Mouse (Mus musculus) limb, embryonic 14.5 days (tissue): ENCODE measurements at regions not wholly inside any gene's neighbourhood (a gene's known extent, or its start where the extent isn't known, plus 50 kb on each side); places are given as distances from the start of the nearest gene placed in this dataset.

Source experiments
- ATAC-seq: fragments of 200-750 bp; cut with Nextera tagmentation; 2 replicates; pipeline ENCODE4 v1.8.0; 2017; ENCODE audit warnings: low read depth, moderate number of reproducible peaks, moderate TSS enrichment; ENCODE audit not compliant: low FRiP score
- DNase-seq: peaks from one replicate; pipeline ENCODE4 v3.0.0-alpha.2; 2015; ENCODE audit warnings: low spot score
- H3K27ac ChIP-seq: fragments of 300-500 bp; sonication (generic); replicated peaks from 2 replicates; pipeline ENCODE4 v1.5.1; 2014; ENCODE audit warnings: low read depth, mild to moderate bottlenecking, low read length, moderate library complexity, mixed read lengths
- H3K27me3 ChIP-seq: fragments of 300-500 bp; sonication (generic); 2 replicates; pipeline ENCODE4 v1.6.1; 2014; ENCODE audit warnings: low read length, mixed read lengths; ENCODE audit not compliant: control insufficient read depth, insufficient read depth
- H3K36me3 ChIP-seq: fragments of 300-500 bp; sonication (generic); 2 replicates; pipeline ENCODE4 v1.6.1; 2014; ENCODE audit warnings: mild to moderate bottlenecking, low read length, moderate library complexity, mixed read lengths; ENCODE audit not compliant: control insufficient read depth, insufficient read depth
- H3K4me1 ChIP-seq: fragments of 300-500 bp; sonication (generic); 2 replicates; pipeline ENCODE4 v1.6.1; 2014; ENCODE audit warnings: antibody characterized with exemption, low read length, mixed read lengths; ENCODE audit not compliant: control insufficient read depth, insufficient read depth
- H3K4me2 ChIP-seq: fragments of 300-500 bp; sonication (generic); replicated peaks from 2 replicates; pipeline ENCODE4 v1.6.1; 2014; ENCODE audit warnings: low read depth, mild to moderate bottlenecking, low read length, moderate library complexity; ENCODE audit not compliant: severe bottlenecking
- H3K4me3 ChIP-seq: fragments of 300-500 bp; sonication (generic); replicated peaks from 2 replicates; pipeline ENCODE4 v1.5.1; 2014; ENCODE audit warnings: low read length
- H3K9ac ChIP-seq: fragments of 300-500 bp; sonication (generic); 2 replicates; pipeline ENCODE4 v1.6.1; 2014; ENCODE audit warnings: mild to moderate bottlenecking, low read depth, low read length, moderate library complexity; ENCODE audit not compliant: severe bottlenecking
- H3K9me3 ChIP-seq: fragments of 300-500 bp; sonication (generic); 2 replicates; pipeline ENCODE4 v1.6.1; 2016; ENCODE audit warnings: low read length; ENCODE audit not compliant: control insufficient read depth
- POLR2A ChIP-seq: fragments of 200-500 bp; IDR thresholded peaks from 2 replicates; pipeline ENCODE4 v1.8.0; 2012; ENCODE audit warnings: inconsistent platforms, mild to moderate bottlenecking, moderate library complexity, borderline replicate concordance; ENCODE audit not compliant: insufficient read depth, insufficient read length; ENCODE audit errors: extremely low read depth
- WGBS: fragments of 180-500 bp; shearing (Covaris S2); extraction: QIAGEN DNeasy Blood & Tissue Kit; methylation state at CpG from one replicate; pipeline ENCODE4 v1.1.7; 2014; 5-methylcytosine and 5-hydroxymethylcytosine counted together

GRCm38 (mm10) chr3:149101785-149102184, 111.4 kb upstream of the Adgrl2 start:
- DNase-seq (no peak), ATAC-seq (no peak)
- Histone ChIP-seq H3K9ac (no peak overlapping the region), H3K27ac (no peak overlapping the region), H3K4me1 (no peaks in the 10 kb centered on the region), H3K4me2 (no peak overlapping the region), H3K9me3 (no peaks in the 10 kb centered on the region), H3K4me3 (no peak overlapping the region), H3K27me3 (no peaks in the 10 kb centered on the region), H3K36me3 (no peaks in the 10 kb centered on the region)
- TF ChIP-seq POLR2A, result no peak
- WGBS, result 77% methylated on average over 10 of the region's 10 CpGs

- WGBS, result 58% methylated on average over 4 of the region's 4 CpGs
- no peak overlapping the region for H3K4me2 ChIP-seq
- DNase-seq (no peak), ATAC-seq (no peak)
- no peaks in the 10 kb centered on the region for H3K27me3 ChIP-seq
- no peak for TF ChIP-seq POLR2A
- H3K4me3 ChIP-seq, result no peak overlapping the region
- H3K27ac ChIP-seq, result no peak overlapping the region
- H3K9me3 ChIP-seq, result no peaks in the 10 kb centered on the region
- H3K36me3 ChIP-seq, result no peaks in the 10 kb centered on the region
- no peak overlapping the region for H3K9ac ChIP-seq
- H3K4me1 ChIP-seq, result peaks cover 3% of the 10 kb centered on the region; the same call in 1 of the 2 replicates
These were observed 108.4 kb upstream of the Adgrl2 start for GRCm38 (mm10) chr3:149098764-149099163.

- ATAC-seq (no peak), DNase-seq (no peak)
- Histone ChIP-seq H3K4me3 (no peak overlapping the region), H3K4me1 (peaks cover 13% of the 10 kb centered on the region), H3K27ac (no peak overlapping the region), H3K27me3 (no peaks in the 10 kb centered on the region), H3K36me3 (no peaks in the 10 kb centered on the region), H3K9me3 (no peaks in the 10 kb centered on the region), H3K4me2 (no peak overlapping the region), H3K9ac (no peak overlapping the region)
- TF ChIP-seq POLR2A, result no peak
- 79% methylated on average over 4 of the region's 4 CpGs for WGBS
These were observed 106.7 kb upstream of the Adgrl2 start for GRCm38 (mm10) chr3:149097026-149097425.

DNA sequence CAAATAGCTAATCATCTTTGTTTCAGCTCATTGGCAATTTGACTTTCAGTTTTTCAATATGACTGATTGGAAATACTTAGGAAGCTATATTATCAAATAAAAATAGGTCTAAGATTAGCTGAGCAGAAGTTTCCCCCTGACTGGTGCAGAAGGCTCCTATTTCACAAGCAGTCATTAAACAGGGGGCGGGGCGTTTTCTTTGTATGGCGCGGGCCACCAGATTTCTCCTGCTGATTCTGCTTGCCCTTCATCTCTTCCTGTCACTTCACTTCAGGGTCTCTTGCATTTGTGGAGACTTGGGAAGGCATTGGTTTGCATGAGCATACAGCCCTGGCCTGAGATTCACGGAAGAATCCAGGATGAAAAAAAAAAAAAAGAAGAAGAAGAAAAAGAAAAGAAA, 102.3 kb upstream of the Adgrl2 start:
- Histone ChIP-seq H3K9ac (no peak overlapping the region), H3K36me3 (no peaks in the 10 kb centered on the region), H3K4me3 (no peak overlapping the region; the same call in 1 of the 2 replicates), H3K27me3 (no peaks in the 10 kb centered on the region), H3K4me1 (peaks cover 24% of the 10 kb centered on the region), H3K27ac (no peak overlapping the region), H3K4me2 (peak overlapping the region; percentile 32; the same call in 1 of the 2 replicates), H3K9me3 (no peaks in the 10 kb centered on the region)
- no peak for ATAC-seq
- TF ChIP-seq POLR2A, result no peak
- 8% methylated on average over 5 of the region's 5 CpGs for WGBS
- no peak for DNase-seq

DNA sequence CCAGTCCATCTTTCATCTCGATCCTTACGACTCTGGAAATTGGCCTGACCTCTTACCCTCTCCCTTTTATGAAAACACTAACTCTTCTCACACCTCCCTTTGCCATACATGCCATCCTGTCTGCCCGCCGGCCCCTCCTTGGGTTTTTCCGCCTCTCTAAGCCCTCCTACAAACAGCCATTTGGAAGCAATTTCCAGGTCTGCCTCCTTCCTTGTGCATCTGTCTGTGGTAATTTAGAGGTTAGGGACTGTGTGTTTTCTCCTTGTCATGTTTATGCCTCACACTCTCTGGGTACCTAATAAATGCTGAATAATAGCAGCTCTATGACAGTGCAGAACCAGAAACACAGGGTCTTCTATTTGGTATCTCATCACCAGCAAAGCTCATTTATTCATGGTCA, 99.7 kb upstream of the Adgrl2 start:
- no peaks in the 10 kb centered on the region for H3K27me3 ChIP-seq
- H3K4me1 ChIP-seq, result peaks cover 28% of the 10 kb centered on the region
- ATAC-seq, result no peak
- H3K9me3 ChIP-seq, result no peaks in the 10 kb centered on the region
- no peak for DNase-seq
- no peak overlapping the region for H3K4me2 ChIP-seq
- no peaks in the 10 kb centered on the region for H3K36me3 ChIP-seq
- H3K9ac ChIP-seq, result no peak overlapping the region
- no peak for TF ChIP-seq POLR2A
- 22% methylated on average over 5 of the region's 5 CpGs for WGBS
- H3K4me3 ChIP-seq, result no peak overlapping the region
- H3K27ac ChIP-seq, result no peak overlapping the region

DNA sequence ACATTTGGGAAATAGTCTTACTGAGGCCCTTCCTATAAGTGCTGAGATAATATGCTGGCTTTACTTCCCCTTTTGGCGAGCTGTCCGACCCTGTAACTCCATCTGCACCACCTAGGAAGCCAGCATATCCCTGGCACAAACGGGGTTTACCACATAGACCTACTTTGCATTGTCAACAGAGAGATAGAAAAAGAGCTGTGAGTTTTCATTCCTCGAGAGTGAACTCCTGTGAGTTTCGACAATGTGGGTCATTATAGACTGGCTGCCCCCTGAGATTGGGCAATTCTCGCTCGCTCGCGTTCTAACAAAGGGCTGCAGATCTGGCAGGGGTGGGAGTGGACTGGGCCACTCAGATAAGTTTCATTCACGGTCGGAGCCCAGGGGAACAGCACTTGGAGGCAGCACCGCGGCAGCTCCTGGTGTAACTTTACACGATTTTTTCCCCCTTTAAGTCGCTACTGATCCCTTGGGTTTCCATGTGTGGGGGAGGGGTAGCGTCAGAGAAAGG, 98.3 kb upstream of the Adgrl2 start:
- no peak overlapping the region for H3K27ac ChIP-seq
- no peak for ATAC-seq

More for the DNA sequence above, 98.3 kb upstream of the Adgrl2 start:
- peak overlapping the region; percentile 27 for H3K4me3 ChIP-seq
- DNase-seq, result peak; percentile 15
- H3K4me2 ChIP-seq, result peak overlapping the region; percentile 63
- H3K27me3 ChIP-seq, result no peaks in the 10 kb centered on the region
- H3K9ac ChIP-seq, result peak overlapping the region; percentile 28; the same call in 1 of the 2 replicates
- peaks cover 28% of the 10 kb centered on the region for H3K4me1 ChIP-seq
- no peaks in the 10 kb centered on the region for H3K36me3 ChIP-seq
- WGBS, result 4% methylated on average over 16 of the region's 16 CpGs
- no peak for TF ChIP-seq POLR2A
- no peaks in the 10 kb centered on the region for H3K9me3 ChIP-seq
